Mouse (Mus musculus) frontal cortex, postnatal 36 days (tissue): ENCODE measurements around the gene Wdr43.

ENCODE experiments used
- DNase-seq, 2 experiments: peaks; one replicate each; pipeline ENCODE4 v3.0.0; 2022; ENCODE audit warnings: low spot score in 2 of 2

Gene Wdr43

DNA sequence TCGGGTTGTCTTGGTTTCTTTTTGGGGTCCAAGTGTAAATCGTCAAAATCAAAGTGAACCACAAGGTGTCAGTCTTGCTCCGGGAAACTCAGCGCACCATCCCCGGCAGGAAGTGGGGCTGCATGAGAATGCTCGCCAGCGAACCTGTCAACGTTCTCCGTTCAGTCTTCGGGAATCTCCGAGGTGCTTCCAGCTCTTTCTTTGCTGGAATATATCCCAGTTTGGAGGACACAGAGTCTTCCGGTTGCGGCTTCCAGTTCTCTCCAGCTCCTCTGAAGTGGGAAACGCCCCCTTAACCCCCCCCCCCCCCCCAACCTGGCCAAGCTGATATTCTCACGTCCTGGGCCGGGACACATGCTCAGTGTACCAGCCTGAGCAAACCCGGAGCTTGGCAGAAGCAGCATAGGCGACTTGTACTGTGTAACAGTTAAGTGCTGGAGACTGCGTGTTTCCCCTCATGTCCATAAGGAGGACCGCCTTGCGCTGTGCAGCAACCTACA lies 47.1 kb downstream of the Wdr43 start:
- DNase-seq = peak; percentile 63 to 80

DNA sequence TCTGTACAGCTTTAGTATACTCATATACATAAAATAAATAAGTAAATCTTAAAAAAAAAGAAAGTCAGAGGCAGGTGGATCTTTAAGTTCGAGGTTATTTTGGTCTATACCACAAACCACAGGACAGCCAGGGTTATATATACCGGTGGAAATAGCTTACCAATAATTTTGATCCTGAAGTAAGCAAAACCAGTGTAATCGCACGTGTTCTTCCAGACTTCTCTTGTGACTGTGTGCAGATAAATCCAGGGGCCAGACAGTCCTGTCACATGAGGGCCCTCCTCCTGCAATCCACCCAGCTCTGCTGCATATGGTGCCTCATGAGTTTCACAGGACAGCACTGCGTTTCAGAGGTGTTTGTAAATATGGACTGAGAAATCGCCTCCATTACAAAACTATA lies 47.8 kb downstream of the Wdr43 start:
- DNase-seq = no peak

DNA sequence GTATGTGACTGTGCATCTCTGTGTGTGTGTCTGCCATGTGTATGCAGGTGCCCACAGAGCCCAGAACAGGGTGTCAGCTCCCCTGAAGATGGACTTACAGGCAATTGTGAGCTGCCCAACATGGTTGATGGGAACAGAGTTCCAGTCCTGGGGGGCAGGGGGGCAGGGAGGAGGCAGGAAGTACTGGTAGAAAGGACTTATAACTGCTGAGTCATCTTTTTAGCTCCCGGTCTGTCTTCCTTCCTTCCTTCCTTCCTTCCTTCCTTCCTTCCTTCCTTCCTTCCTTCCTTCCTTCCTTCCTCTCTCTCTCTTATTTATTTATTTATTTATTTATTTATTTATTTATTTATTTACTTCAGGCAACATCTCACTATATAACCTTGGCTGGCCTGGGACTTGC lies 48.5 kb downstream of the Wdr43 start:
- no peak for DNase-seq

DNA sequence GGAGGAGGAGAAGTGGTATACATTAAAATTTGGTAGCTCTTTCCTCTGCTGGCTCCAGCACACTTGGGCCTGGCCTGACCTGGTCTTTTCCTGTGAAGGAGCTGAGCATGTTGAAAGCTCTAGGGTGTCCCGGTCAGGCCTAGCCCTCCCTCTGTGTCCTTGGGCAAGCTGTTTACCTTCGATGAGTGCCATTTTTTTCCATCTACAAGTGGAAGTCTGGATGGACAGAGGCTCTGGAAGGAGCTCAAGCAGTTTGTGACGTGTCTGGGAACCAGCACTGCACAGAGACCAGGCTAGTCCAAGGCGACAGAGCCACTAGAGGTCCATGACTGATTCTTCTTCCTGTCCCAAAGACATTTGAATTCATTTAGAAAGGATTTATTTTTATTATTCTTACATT lies 49.5 kb downstream of the Wdr43 start:
- no peak for DNase-seq

DNA sequence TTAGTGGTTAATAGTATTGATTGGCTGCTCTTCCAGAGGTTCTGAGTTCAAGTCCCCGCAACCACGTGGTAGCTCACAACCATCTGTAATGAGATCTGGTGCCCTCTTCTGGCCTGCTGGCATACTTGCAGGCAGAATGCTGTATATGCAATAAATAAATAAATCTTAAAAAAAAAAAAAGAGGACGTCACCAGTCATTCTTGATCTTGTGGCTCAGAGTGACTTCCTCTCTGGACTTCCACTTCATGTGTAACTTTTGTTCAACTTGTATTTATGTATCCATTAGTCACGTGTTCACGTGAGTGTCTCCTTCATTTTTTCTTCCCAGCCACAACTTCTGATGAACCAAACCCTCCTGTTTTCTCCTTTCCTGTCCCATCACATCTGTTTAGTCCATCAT lies 53.8 kb downstream of the Wdr43 start:
- no peak for DNase-seq

DNA sequence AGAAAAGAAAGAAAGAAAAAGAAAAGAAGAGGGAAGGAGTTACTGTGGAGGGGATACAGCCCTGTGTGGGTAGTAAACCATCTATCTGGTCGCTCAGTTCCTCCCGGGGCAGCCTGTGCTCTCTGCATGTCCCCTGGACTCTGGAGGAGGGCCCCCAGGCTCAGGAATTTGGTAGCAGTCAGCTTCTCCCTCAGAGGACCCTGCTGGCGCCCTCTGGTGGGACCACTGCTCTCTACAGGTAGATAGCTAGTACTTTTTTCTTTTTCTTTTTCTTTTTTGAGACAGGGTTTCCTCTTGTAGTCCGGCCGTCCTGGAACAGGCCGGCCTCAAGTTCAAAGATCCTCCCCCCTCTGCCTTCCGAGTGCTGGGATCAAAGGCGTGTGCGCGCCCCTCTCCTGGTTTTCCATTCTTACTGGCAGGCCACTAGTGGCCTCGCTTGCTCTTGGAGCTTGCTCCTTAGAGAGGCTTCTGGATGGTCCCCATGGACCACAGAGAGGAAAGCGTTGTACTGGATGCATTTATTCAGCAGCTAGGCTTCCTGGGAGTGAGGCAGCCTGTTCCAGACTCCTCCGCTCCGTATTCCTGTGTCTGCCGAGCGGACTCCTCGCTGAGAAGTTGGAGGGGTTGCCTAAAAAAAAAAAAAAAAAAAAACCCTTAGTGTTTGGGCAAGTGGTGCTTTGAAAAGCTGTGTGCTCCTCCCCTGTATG lies 56.3 kb downstream of the Wdr43 start:
- DNase-seq = no peak

DNA sequence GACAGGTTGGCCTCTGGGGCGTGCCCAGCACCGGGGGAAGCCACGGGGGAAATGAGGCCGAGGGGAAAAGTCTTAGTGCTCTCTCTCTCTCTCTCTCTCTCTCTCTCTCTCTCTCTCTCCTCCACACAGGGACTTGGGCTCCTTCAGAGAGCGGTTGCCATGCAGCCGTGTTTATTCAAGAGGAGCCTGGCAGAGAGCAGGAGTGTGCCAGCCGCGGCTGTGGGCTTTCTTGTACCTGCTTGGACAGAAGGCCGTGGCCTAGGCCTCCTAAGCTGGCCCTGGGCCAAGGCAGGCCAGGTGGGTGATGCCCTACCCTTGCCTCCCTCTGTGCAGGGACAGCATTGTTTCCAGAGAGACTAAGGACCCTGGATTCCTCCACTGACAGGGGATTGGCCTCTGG lies 57.4 kb downstream of the Wdr43 start, which contains the start of gene Togaram2:
TSS of gene Togaram2 (plus strand) at position 170 of the 400 bp plus-strand sequence.
- no peak for DNase-seq

DNA sequence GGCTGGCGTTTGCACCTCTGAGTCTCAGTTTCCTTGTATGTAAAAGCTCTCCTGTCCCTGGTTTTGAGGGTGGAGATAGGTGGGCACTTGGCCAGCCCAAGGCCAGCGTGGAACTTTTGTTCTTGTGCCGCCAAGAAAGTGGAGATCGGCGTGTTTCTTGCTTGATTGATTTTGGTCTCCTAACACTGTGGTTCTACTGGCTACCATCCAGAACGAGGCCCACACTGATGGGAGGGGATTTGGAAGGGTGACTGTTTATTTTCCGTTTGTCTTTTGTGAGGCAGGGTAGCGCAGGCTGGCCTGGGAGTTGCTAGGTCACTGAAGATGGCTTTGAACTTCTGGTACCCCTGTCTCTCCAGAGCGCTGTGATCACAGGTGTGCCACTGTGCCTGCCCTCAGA lies 58.2 kb downstream of the Wdr43 start:
- no peak for DNase-seq

DNA sequence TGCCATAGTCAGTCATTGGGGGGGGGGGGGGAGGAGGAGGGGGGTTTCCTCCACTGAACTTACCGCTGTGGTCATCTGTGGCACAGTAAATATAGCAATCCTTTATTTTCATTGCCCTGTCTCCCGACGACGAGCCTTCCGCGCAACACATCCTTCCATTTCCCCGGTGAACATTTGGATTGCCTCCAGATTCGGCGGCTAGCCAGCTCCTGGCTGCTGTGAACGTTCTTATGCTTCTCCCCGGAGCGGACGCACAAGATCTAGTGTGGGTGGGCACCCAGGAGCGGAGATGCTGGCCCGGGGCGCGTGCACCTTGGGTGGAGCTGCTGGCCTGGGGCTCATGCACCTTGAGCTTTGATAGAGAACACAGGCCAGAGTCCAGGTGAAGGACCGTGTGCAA lies 59.2 kb downstream of the Wdr43 start:
- no peak for DNase-seq

DNA sequence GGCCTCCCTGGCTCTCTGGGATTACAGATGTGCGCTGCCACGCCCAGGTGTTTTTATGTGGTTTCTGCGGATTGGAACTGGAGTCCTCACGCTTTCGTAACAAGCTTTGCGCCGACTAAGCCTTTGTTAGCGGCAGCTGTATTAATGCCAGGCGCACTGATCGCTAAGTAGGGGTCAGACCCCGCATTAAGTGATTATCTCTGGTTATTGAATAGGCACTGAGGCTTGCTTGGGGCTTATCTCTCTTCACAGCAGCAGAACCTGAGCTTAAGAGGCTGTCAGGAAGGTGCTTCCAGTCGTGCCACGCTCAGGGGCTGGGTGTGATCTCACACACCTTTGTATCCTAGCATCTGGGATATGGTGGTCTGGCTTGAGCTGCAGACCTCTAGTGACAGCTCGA lies 66.0 kb downstream of the Wdr43 start:
- no peak for DNase-seq

DNA sequence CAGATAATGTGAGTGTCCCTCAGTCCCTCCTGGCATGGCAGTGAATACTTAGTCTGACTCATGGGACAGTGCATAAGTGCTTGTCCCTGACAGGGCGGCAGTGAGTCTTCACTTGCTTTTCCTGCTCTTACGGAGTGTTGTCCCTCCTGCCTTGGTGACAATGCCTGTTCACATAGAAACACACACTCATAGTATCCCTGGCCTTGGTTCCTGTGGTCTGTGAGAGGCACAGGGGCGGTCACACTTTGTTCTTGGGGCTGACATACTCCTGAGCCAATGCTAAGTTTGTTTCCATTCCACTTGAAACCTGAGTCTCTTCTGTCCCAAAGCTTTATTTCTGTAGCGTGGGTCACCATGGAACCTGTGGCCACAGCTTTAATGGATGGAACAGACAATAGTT lies 66.7 kb downstream of the Wdr43 start:
- DNase-seq = no peak

DNA sequence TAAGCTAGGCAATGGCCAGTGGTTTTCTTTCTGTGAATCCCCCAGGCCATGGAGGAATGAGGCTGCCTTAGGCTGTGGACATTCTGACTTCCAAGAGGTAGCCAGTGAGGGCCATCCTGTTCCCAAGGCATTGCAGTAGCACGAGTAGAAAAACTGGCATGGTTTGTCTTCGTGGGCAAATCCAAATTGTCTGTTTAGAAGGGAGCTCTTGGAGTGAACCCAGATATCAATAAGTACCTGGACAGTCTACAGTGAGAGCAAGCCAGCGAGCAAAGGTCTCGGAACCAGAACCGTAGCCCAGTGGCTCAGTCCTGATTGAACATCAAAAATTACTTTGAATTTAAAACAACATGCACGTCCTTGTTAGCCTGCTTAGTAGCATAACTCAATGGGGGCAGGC lies 67.6 kb downstream of the Wdr43 start:
- DNase-seq = no peak

DNA sequence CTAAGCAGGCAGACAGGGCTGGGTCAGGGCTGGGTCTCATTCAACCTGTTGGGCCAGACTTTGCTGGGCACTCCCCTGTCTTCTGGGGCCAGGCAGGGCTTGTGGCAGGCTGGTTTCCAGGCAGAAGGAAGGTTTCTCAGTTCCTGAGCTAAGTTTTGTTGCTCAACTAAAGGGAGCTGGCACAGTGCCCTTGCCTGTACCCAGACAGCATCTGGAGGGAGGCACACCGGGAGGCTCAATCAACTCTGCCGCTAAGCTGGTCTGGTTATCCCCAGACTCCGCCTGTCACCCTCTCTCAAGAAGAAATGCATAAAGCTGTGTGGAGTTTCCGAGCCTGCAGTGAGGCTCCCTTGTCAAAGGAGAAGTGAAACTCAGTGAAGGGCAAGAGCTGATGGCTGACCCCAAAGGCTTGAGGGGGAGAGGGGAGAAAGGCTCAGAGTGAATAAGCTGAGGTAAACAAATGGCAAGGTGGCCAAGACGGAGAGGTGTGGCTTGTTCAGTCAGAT lies 68.5 kb downstream of the Wdr43 start:
- DNase-seq = no peak

DNA sequence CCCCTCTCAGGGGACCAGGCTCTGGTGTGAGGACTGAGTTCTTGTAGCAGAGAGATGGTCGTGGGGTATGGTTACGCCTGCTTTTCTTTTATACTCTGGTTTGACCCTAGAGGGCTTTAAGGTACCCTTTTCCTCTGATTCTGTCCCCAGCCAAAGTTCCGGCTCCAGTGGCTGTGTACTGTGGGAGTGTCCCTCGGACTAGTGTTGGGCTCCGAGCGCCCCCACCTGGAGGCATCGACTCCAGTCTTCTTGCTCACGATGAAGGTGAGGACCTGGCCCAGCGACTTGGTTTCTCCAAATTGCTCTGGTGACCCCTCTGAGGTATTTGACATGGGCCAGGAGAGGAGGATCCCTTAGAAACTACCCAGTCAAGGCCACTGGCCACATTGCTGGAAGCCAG lies 71.7 kb downstream of the Wdr43 start:
- DNase-seq = no peak

DNA sequence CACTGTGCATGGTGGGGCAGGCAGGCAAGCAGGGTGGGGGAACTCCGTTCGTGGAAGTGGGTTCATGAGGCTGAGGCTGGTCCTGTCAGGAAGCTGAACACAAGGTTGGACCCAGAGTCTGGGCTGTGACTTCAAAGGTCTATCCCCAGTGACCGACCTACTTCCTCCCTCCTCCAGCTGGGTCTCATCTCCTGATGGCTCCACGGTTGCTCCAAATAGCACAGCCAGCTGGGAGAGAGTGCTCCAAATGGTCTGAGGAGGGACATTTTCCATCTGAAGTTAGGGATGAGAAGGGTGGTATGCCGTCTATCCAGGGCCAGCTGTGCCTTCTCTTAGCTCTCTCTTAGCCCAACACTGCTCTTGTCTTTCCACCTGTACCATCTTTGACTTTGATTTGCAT lies 74.2 kb downstream of the Wdr43 start:
- DNase-seq = no peak

DNA sequence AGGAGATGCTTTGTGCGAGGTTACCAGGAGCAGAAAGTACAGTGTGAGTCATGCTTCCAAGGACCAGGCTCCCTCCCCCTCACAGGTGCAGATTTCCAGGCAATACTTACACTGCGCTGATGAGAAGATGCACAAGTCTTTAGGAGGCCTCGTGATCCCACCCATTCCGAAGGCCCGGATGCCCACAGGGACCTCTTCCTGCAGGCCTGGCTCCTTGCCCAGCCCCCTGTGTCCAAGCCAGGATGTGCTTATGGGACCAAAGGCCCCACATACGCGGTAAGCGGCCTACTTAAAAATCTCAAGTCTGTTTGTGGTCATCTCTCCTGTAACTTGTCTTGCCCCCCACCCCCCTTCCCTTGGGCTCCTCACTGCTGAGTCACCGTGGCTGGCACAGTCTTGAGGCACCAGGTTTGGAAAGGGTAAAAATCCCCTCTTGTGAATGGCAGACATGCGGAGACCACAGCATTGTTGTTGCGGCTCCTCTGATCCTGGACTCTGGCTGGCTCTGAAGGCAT lies 75.7 kb downstream of the Wdr43 start:
- peak in 1 of 2 experiments; percentile 56 for DNase-seq

DNA sequence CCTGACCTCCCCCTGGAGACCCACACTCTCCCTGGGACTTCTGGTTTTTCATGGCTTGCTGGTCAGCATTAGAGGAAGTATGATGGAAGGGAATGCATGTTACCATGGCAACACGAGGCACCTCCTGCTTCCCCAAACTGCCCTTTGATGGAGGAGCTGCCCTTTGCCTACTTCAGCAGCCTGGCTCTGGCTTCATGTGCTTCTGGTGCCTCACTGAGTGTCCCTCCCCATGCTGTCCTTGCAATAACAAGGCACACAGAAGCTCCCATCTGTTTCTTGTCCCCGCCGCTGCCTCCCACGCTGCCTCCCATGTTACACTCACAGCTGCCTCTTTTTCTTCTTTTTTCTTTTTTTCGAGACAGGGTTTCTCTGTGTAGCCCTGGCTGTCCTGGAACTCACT lies 77.6 kb downstream of the Wdr43 start:
- peak; percentile 72 to 76 for DNase-seq

DNA sequence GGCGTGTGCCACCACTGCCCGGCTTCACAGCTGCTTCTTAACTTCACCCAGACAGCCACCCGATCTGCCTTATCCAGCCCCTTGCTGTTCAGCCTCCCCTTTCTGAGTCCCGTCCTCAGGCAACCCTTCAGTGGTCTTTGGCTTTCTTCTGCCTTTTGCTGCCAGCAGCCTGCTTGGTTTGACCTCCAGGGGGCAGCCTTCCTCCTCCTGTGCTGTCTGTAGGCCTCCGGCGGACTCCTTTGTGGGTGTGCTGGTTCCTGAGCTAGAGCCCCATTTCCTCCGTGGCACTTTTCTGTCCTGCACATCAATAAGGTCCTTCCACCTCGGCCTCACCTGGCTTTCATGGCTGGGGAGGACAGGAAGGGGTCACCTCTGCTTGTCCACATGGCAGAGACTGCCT lies 78.1 kb downstream of the Wdr43 start:
- DNase-seq = no peak

DNA sequence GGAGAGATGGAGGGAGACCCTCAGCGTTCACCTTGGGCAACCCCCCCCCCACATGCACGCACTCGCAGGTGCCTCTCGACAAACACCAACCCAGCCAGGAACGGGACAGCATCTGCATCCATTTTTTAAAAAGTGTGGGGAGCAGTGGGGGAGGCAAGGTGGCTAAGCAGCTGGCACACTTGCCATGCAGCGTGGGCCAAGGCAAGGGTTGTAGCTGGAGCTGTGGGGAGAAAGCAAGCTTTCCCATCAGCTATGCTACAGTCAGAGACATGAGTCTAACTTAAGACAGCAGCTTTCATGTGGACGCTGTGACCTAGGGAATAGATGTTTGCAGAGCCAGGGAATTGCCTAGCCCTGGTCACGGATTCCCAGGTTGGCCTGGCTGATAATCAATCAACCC lies 79.5 kb downstream of the Wdr43 start:
- no peak for DNase-seq

DNA sequence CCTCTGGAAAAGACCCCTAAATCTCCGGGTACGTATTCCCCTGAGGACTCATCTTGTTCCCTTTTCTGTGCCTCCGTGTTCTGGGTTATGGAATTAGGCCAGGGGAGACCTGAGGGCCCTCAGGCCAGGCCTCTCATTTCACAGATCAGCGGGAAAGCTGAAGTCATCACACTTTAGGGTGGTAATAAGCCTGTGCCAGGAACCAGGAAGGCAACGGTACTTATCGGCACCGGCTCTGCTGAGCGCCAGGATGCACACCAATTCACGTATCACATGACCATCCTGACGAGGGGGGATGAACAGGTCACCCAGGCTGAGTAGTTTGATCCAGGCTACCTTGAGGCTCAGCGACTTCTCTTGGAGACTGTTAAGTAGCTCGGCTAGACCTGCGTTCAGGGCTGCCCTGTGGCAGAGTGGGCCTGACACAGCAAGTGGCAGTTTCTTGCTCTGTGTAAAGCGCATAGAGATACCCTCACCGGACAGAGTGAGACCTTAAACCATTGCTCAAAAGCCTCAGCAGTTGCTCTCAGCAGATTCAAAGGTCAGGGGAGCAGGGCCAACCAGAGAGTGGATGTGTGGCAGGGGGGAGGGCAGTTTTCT lies 80.1 kb downstream of the Wdr43 start:
- DNase-seq = no peak

DNA sequence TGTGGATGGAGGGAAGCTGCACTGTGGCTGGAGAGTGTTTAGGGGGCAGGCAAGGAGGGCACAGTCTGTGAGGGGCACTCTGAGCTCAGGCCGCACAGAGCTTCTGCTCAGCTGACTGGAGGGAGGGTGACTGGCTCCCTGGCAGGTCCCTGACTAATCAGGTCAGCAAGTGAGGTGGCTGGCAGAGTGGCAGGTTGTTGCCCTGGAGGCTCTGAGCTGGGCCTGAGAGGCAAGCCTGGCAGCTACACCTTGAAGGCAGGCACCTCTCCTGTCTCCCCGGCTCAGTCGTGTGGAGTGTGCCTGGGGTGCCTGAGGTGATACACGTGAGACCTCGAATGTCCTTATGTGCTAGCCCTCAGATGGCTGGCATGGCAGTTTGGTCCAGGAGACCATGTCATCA lies 80.7 kb downstream of the Wdr43 start:
- DNase-seq = no peak

DNA sequence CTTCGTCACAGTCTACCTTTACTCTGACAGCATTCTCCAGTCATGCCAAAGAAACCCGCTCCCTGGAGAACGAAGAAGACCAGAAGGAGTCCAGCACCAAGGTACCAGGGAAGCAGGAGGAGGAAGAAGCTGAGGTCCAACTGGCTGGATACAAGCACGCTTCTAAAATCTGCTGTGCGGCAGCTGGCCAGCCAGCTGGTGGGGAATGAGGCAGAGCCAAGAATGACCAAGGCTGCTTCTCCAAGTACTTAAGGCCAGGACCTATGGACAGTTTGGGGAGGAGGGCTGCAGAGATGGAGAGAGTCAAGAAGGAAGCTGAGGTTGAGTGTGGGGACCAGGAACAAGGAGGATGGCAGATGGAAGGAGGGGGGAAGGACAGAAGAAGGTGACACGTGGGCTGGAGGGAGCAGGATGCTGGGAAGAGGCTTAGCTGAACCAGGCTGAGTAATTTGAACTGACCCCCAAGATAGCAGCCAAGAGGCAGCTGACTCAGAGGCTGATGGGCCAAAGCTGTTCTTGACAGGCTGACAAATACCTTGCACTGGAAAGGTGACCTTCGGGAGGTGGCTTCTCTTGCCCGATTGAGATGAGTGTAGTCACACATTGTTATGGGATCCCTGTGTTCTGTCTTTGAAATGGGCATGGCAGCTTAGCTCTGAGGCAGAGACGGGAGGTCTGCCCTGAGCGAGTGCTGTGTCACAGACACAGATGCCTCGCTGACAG lies 82.4 kb downstream of the Wdr43 start:
- no peak for DNase-seq

DNA sequence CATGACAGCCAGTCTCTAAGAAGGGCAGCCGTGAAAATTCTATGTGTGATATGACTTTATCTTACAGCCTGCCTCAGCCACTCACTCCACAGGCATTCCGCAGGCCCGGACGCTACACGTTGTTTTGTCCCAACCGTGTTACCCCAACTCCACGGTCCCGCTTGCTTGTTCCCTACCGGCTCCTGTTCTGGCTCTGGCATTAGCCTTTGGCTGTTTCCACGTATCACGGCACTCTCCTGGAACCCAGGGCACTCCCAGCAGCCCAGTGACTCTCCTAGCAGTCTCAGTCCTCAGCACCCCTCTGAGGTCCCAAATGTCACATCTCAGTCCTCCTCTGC lies 82.9 kb downstream of the Wdr43 start:
- DNase-seq = no peak
